Mouse (Mus musculus) E14TG2a.4 (cell line): ENCODE data around the gene 1700088E04Rik.

Experiments used
- CTCF ChIP-seq: conservative IDR thresholded peaks from 2 replicates; pipeline ENCODE4 v1.5.1; 2014; ENCODE audit warnings: low read length
- POU5F1 ChIP-seq: IDR thresholded peaks from 2 replicates; pipeline ENCODE4 v1.6.1; 2014; ENCODE audit warnings: low read length, borderline replicate concordance

- no peak for TF ChIP-seq CTCF
- no peak for TF ChIP-seq POU5F1
These were observed 35.2 kb downstream of the 1700088E04Rik start for GRCm38 (mm10) chr15:79105804-79106203.
